Comparison of ENCODE assay signal across 27 mouse cellular contexts in genomic region chr11:97272835-97273234, GRCm38 (mm10). TPM values are rescaled to one million over a fixed set of nuclear protein-coding genes. Genes with fewer than 3 reads are reported as not detected.
DNase-seq lines count a peak whose midpoint lies in the region; ATAC-seq lines count a peak whose summit lies in the region.
"Had no signal": no experiment of that assay in that cellular context is flagged by ENCODE, and none has a peak within 500 bp of the region (broad histone marks: within the 10 kb centered on the region; RNA-seq: fewer than 3 reads in every experiment).

No protein-coding gene starts in this region.

- no peaks in the 10 kb centered on the region for H3K27me3 ChIP-seq in intestine, embryonic 14.5 days (replicated peaks; ENCODE audit: control insufficient read depth, insufficient read depth, low read length)
- H3K27me3 ChIP-seq in intestine, embryonic 16.5 days (replicated peaks; ENCODE audit: control insufficient read depth, insufficient read depth, low read length): no peaks in the 10 kb centered on the region
- H3K27me3 ChIP-seq in hindbrain, embryonic 16.5 days (replicated peaks; ENCODE audit: control insufficient read depth, insufficient read depth, low read length): no peaks in the 10 kb centered on the region
- no peaks in the 10 kb centered on the region for H3K27me3 ChIP-seq in midbrain, embryonic 11.5 days (ENCODE audit: control insufficient read depth, insufficient read depth, low read length)
- H3K27me3 ChIP-seq: embryonic facial prominence, embryonic 13.5 days; forebrain, embryonic 12.5 days; forebrain, embryonic 15.5 days; heart, embryonic 13.5 days; intestine, embryonic 15.5 days had no signal

- peak; percentile 7 for DNase-seq in intestine, embryonic 14.5 days (ENCODE audit: low spot score)
- DNase-seq in 416B (ENCODE audit: low read depth): peak; percentile 65
- no peak for DNase-seq in midbrain, embryonic 11.5 days (ENCODE audit: low spot score, missing footprints)
- DNase-seq: adrenal gland, adult 2 months; adrenal gland, postnatal 14 days; cerebellum, adult 11 months; cerebellum, postnatal 10 days; cerebellum, postnatal 36 days; embryo, embryonic 11 days; gastrocnemius, postnatal 10 days; gastrocnemius, postnatal 36 days; heart, adult 18-20 months; heart, postnatal 14 days; heart, postnatal 4 days; kidney, adult 18-20 months had no signal

- H3K9me3 ChIP-seq in intestine, embryonic 14.5 days (ENCODE audit: control insufficient read depth, low read length): no peaks in the 10 kb centered on the region
- H3K9me3 ChIP-seq in intestine, embryonic 16.5 days (ENCODE audit: control insufficient read depth, low read length): no peaks in the 10 kb centered on the region
- no peaks in the 10 kb centered on the region for H3K9me3 ChIP-seq in hindbrain, embryonic 16.5 days (ENCODE audit: control insufficient read depth, low read length)
- H3K9me3 ChIP-seq in midbrain, embryonic 11.5 days (ENCODE audit: control insufficient read depth, low read length): no peaks in the 10 kb centered on the region
- H3K9me3 ChIP-seq: embryonic facial prominence, embryonic 13.5 days; forebrain, embryonic 12.5 days; forebrain, embryonic 15.5 days; heart, embryonic 10.5 days; heart, embryonic 13.5 days; intestine, embryonic 15.5 days had no signal

- H3K27ac ChIP-seq in intestine, embryonic 14.5 days (ENCODE audit: low read depth): no peak overlapping the region
- no peak overlapping the region for H3K27ac ChIP-seq in intestine, embryonic 16.5 days (ENCODE audit: low read length)
- H3K27ac ChIP-seq in hindbrain, embryonic 16.5 days (ENCODE audit: low read depth, low read length): no peak overlapping the region
- H3K27ac ChIP-seq in midbrain, embryonic 11.5 days (ENCODE audit: low read depth, low read length): no peak overlapping the region
- H3K27ac ChIP-seq: embryonic facial prominence, embryonic 10.5 days; embryonic facial prominence, embryonic 13.5 days; forebrain, embryonic 12.5 days; forebrain, embryonic 15.5 days; heart, embryonic 10.5 days; heart, embryonic 13.5 days; hindbrain, embryonic 14.5 days; intestine, embryonic 15.5 days had no signal

- H3K9ac ChIP-seq in intestine, embryonic 14.5 days (ENCODE audit: low read length): no peak overlapping the region
- no peak overlapping the region for H3K9ac ChIP-seq in intestine, embryonic 16.5 days (ENCODE audit: low read depth, low read length)
- H3K9ac ChIP-seq in hindbrain, embryonic 16.5 days (ENCODE audit: low read depth, low read length): no peak overlapping the region
- H3K9ac ChIP-seq in midbrain, embryonic 11.5 days (ENCODE audit: low read length): no peak overlapping the region
- H3K9ac ChIP-seq: embryonic facial prominence, embryonic 13.5 days; forebrain, embryonic 12.5 days; forebrain, embryonic 15.5 days; heart, embryonic 13.5 days; hindbrain, embryonic 14.5 days; intestine, embryonic 15.5 days had no signal

- no peaks in the 10 kb centered on the region for H3K4me1 ChIP-seq in intestine, embryonic 14.5 days (replicated peaks; ENCODE audit: control insufficient read depth, insufficient read depth, low read length)
- H3K4me1 ChIP-seq in intestine, embryonic 16.5 days (ENCODE audit: control insufficient read depth, insufficient read depth, low read length): peaks cover 4% of the 10 kb centered on the region; the same call in 1 of the 2 replicates
- peaks cover 12% of the 10 kb centered on the region for H3K4me1 ChIP-seq in hindbrain, embryonic 16.5 days (ENCODE audit: control insufficient read depth, insufficient read depth, low read depth, low read length)
- 0 out of 2 replicates have a peak, but pooled peaks cover 2% of the 10 kb centered on the region for H3K4me1 ChIP-seq in midbrain, embryonic 11.5 days (ENCODE audit: control insufficient read depth, insufficient read depth, low read length)

- no peak for ATAC-seq in intestine, embryonic 14.5 days (replicated peaks; ENCODE audit: low FRiP score, low TSS enrichment, low read depth)
- ATAC-seq in intestine, embryonic 16.5 days: no peak
- peak; percentile 46; the same call in 1 of the 2 replicates for ATAC-seq in granulocyte monocyte progenitor cell, adult 5-6 weeks (replicated peaks; ENCODE audit: poor library complexity, severe bottlenecking)
- ATAC-seq in hindbrain, embryonic 16.5 days: no peak
- ATAC-seq in midbrain, embryonic 11.5 days (ENCODE audit: low FRiP score): no peak
- ATAC-seq: forebrain, embryonic 15.5 days; intestine, embryonic 15.5 days had no signal

- 91% methylated on average over 4 of the region's 4 CpGs for WGBS in intestine, embryonic 14.5 days
- 90% methylated on average over 4 of the region's 4 CpGs for WGBS in intestine, embryonic 16.5 days
- WGBS in hindbrain, embryonic 16.5 days: 92% methylated on average over 4 of the region's 4 CpGs
- WGBS in midbrain, embryonic 11.5 days: 95% methylated on average over 4 of the region's 4 CpGs

- H3K4me2 ChIP-seq in intestine, embryonic 14.5 days (ENCODE audit: low read length): no peak overlapping the region
- H3K4me2 ChIP-seq in intestine, embryonic 16.5 days (ENCODE audit: low read depth, low read length): no peak overlapping the region
- no peak overlapping the region for H3K4me2 ChIP-seq in hindbrain, embryonic 16.5 days (ENCODE audit: low read length)
- no peak overlapping the region for H3K4me2 ChIP-seq in midbrain, embryonic 11.5 days
- H3K4me2 ChIP-seq: embryonic facial prominence, embryonic 13.5 days; forebrain, embryonic 12.5 days; forebrain, embryonic 15.5 days; heart, embryonic 13.5 days; hindbrain, embryonic 14.5 days; intestine, embryonic 15.5 days had no signal

- no peak overlapping the region for H3K4me3 ChIP-seq in intestine, embryonic 14.5 days (ENCODE audit: low read depth, low read length)
- no peak overlapping the region for H3K4me3 ChIP-seq in intestine, embryonic 16.5 days (ENCODE audit: low read length)
- H3K4me3 ChIP-seq in hindbrain, embryonic 16.5 days (ENCODE audit: low read length): no peak overlapping the region
- H3K4me3 ChIP-seq in midbrain, embryonic 11.5 days (ENCODE audit: low read depth, low read length): no peak overlapping the region
- H3K4me3 ChIP-seq: embryonic facial prominence, embryonic 10.5 days; embryonic facial prominence, embryonic 13.5 days; erythroblast, embryonic 14.5 days; forebrain, embryonic 12.5 days; forebrain, embryonic 15.5 days; heart, embryonic 10.5 days; heart, embryonic 13.5 days; intestine, embryonic 15.5 days had no signal

- H3K36me3 ChIP-seq in intestine, embryonic 14.5 days (ENCODE audit: control insufficient read depth, insufficient read depth, low read length): no peaks in the 10 kb centered on the region
- H3K36me3 ChIP-seq in intestine, embryonic 16.5 days (ENCODE audit: control insufficient read depth, insufficient read depth, low read length): no peaks in the 10 kb centered on the region
- no peaks in the 10 kb centered on the region for H3K36me3 ChIP-seq in hindbrain, embryonic 16.5 days (ENCODE audit: control insufficient read depth, insufficient read depth, low read length)
- H3K36me3 ChIP-seq in midbrain, embryonic 11.5 days (ENCODE audit: control insufficient read depth, insufficient read depth, low read length): no peaks in the 10 kb centered on the region
- H3K36me3 ChIP-seq: embryonic facial prominence, embryonic 13.5 days; forebrain, embryonic 15.5 days; heart, embryonic 13.5 days; intestine, embryonic 15.5 days had no signal

RNA-seq across cellular contexts. Expression of gene Npepps, which starts 7.6 kb away (rescaled TPM):
- polyA plus RNA-seq in intestine, embryonic 14.5 days (2014; fragmentation: Nextera tagmentation; extraction: Ambion mirVana): 83.1 and 90.0 TPM in 2 replicates
- 95.7 and 101 TPM in 2 replicates for polyA plus RNA-seq in intestine, embryonic 16.5 days (2015; fragmentation: Nextera tagmentation; extraction: Ambion mirVana)
- 46.9 and 69.3 TPM in 2 replicates for total RNA-seq in granulocyte monocyte progenitor cell, adult 5-6 weeks (2014; fragmentation: Nextera tagmentation)
- 21.6 and 31.3 TPM in 2 replicates for total RNA-seq in granulocyte monocyte progenitor cell, adult 5-6 weeks (2017)
- polyA plus RNA-seq in hindbrain, embryonic 16.5 days (2015; fragmentation: Nextera tagmentation; extraction: Ambion mirVana): 142 and 155 TPM in 2 replicates
- polyA plus RNA-seq in midbrain, embryonic 11.5 days (2014; fragmentation: Nextera tagmentation; extraction: Ambion mirVana): 92.6 and 101 TPM in 2 replicates

RNA-seq across cellular contexts. Expression of gene Mrpl45, which starts 42.7 kb away (rescaled TPM):
- polyA plus RNA-seq in intestine, embryonic 14.5 days (2014; fragmentation: Nextera tagmentation; extraction: Ambion mirVana): 52.1 and 55.5 TPM in 2 replicates
- polyA plus RNA-seq in intestine, embryonic 16.5 days (2015; fragmentation: Nextera tagmentation; extraction: Ambion mirVana): 65.0 and 65.4 TPM in 2 replicates
- total RNA-seq in granulocyte monocyte progenitor cell, adult 5-6 weeks (2014; fragmentation: Nextera tagmentation): 26.6 and 36.0 TPM in 2 replicates
- total RNA-seq in granulocyte monocyte progenitor cell, adult 5-6 weeks (2017): 25.7 and 26.6 TPM in 2 replicates
- 38.2 and 39.5 TPM in 2 replicates for polyA plus RNA-seq in hindbrain, embryonic 16.5 days (2015; fragmentation: Nextera tagmentation; extraction: Ambion mirVana)
- polyA plus RNA-seq in midbrain, embryonic 11.5 days (2014; fragmentation: Nextera tagmentation; extraction: Ambion mirVana): 56.6 and 58.9 TPM in 2 replicates
